In genomic region chr17:28774303-28774702, GRCm38 (mm10) we compare ENCODE assay signal across 9 mouse cellular contexts. TPM values are rescaled to one million over a fixed set of nuclear protein-coding genes. Genes with fewer than 3 reads are reported as not detected.
DNase-seq lines count a peak whose midpoint lies in the region; ATAC-seq and TF ChIP-seq lines count a peak whose summit lies in the region.
"Not testable (repeated sequence)": the region's sequence is repeated elsewhere in the genome, so short reads cannot be mapped to it uniquely, and the experiment has no call there.
"Had no signal": no experiment of that assay in that cellular context is flagged by ENCODE, and none has a peak within 500 bp of the region (broad histone marks: within the 10 kb centered on the region; RNA-seq: fewer than 3 reads in every experiment).

No protein-coding gene starts in this region.

- not testable (repeated sequence) for H3K9ac ChIP-seq in MEL (ENCODE audit: control insufficient read depth, low read depth, low read length, poor library complexity, severe bottlenecking); forebrain, postnatal 0 days; liver, embryonic 14.5 days (replicated peaks); midbrain, postnatal 0 days (replicated peaks; ENCODE audit: low read length, poor library complexity, severe bottlenecking)

- H3K4me3 ChIP-seq in E14TG2a.4 (replicated peaks; ENCODE audit: low read length); MEL (ENCODE audit: control insufficient read depth in 1 of 2, insufficient read depth in 1 of 2, low read depth in 2 of 2, low read length in 2 of 2); forebrain, postnatal 0 days (ENCODE audit: low read depth, low read length); kidney, adult 2 months (ENCODE audit: insufficient read depth, low read depth, low read length); liver, embryonic 14.5 days (ENCODE audit: insufficient read depth in 1 of 2, low read depth in 2 of 2, low read length in 2 of 2); midbrain, postnatal 0 days (ENCODE audit: low read depth, low read length): not testable (repeated sequence)

- TF ChIP-seq POLR2A in MEL (IDR thresholded peaks at IDR 0.05; ENCODE audit: control insufficient read depth in 1 of 2, insufficient read depth in 1 of 2, low read depth in 1 of 2, low read length in 2 of 2, poor library complexity in 1 of 2); kidney, adult 2 months (IDR thresholded peaks at IDR 0.05; ENCODE audit: low read depth, low read length): not testable (repeated sequence)

- TF ChIP-seq RAD21 in MEL (IDR thresholded peaks at IDR 0.05; ENCODE audit: low read depth, low read length) = not testable (repeated sequence)

- H3K27ac ChIP-seq in MEL (ENCODE audit: control insufficient read depth, low read depth, low read length); forebrain, postnatal 0 days (ENCODE audit: low read depth, low read length); kidney, adult 2 months (ENCODE audit: insufficient read depth, low read depth, low read length); liver, embryonic 14.5 days; midbrain, postnatal 0 days (ENCODE audit: low read depth, low read length): not testable (repeated sequence)

- WGBS in forebrain, postnatal 0 days = 94% methylated on average over 9 of the region's 9 CpGs
- 96% methylated on average over 7 of the region's 9 CpGs for WGBS in kidney, adult 2 months
- WGBS in liver, embryonic 14.5 days (ENCODE audit: insufficient replicate concordance) = 90% methylated on average over 7 of the region's 9 CpGs
- 94% methylated on average over 9 of the region's 9 CpGs for WGBS in midbrain, postnatal 0 days

- peaks cover 18% of the 10 kb centered on the region for H3K36me3 ChIP-seq in E14TG2a.4 (ENCODE audit: insufficient read depth, low read length)
- H3K36me3 ChIP-seq in MEL (ENCODE audit: control insufficient read depth in 1 of 2, insufficient read depth in 2 of 2, low read length in 2 of 2); forebrain, postnatal 0 days (ENCODE audit: insufficient read depth); kidney, adult 2 months (ENCODE audit: control insufficient read depth, insufficient read depth, low read length); liver, embryonic 14.5 days (replicated peaks; ENCODE audit: control insufficient read depth, insufficient read depth, low read depth); midbrain, postnatal 0 days (ENCODE audit: insufficient read depth, low read length): not testable (repeated sequence)

- not testable (repeated sequence) for H3K9me3 ChIP-seq in E14TG2a.4 (ENCODE audit: low read length); MEL (replicated peaks; ENCODE audit: insufficient read depth, low read length); forebrain, postnatal 0 days (ENCODE audit: low read length); liver, embryonic 14.5 days (ENCODE audit: control insufficient read depth, low read length); midbrain, postnatal 0 days (ENCODE audit: low read length)

- peaks cover 32% of the 10 kb centered on the region for H3K27me3 ChIP-seq in E14TG2a.4 (ENCODE audit: insufficient read depth, low read length)
- not testable (repeated sequence) for H3K27me3 ChIP-seq in MEL (ENCODE audit: control insufficient read depth in 1 of 2, insufficient read depth in 2 of 2, low read length in 2 of 2); kidney, adult 2 months (replicated peaks; ENCODE audit: control insufficient read depth, insufficient read depth, low read length)
- H3K27me3 ChIP-seq in forebrain, postnatal 0 days (ENCODE audit: insufficient read depth, low read length) = peaks cover 18% of the 10 kb centered on the region; the same call in 1 of the 2 replicates
- peaks cover 22% of the 10 kb centered on the region for H3K27me3 ChIP-seq in liver, embryonic 14.5 days (ENCODE audit: control insufficient read depth, insufficient read depth, low read length)
- H3K27me3 ChIP-seq in midbrain, postnatal 0 days (ENCODE audit: insufficient read depth, low read length) = peaks cover 17% of the 10 kb centered on the region

- H3K79me2 ChIP-seq in MEL (ENCODE audit: control insufficient read depth, insufficient read depth, low read length, poor library complexity) = not testable (repeated sequence)

- ATAC-seq in forebrain, postnatal 0 days; liver, embryonic 14.5 days (ENCODE audit: insufficient read depth); midbrain, postnatal 0 days (ENCODE audit: low FRiP score): not testable (repeated sequence)

- TF ChIP-seq EP300 in MEL (IDR thresholded peaks at IDR 0.05; ENCODE audit: low read depth in 1 of 2, low read length in 2 of 2); liver, embryonic 14.5 days (IDR thresholded peaks at IDR 0.05; ENCODE audit: low read depth): not testable (repeated sequence)

- peak; percentile 40 for TF ChIP-seq CTCF in E14TG2a.4 (conservative IDR thresholded peaks at IDR 0.05; ENCODE audit: low read length)
- peak in 2 of 3 experiments; percentile 32 to 55; a peak in 4 of 6 replicates for TF ChIP-seq CTCF in MEL (IDR thresholded peaks at IDR 0.05 in 2 of 3, conservative IDR thresholded peaks at IDR 0.05 in 1 of 3; ENCODE audit: control insufficient read depth in 1 of 3, insufficient read depth in 1 of 3, low read depth in 2 of 3, low read length in 3 of 3, poor library complexity in 1 of 3, severe bottlenecking in 1 of 3)
- peak; percentile 22; the same call in 1 of the 2 replicates for TF ChIP-seq CTCF in forebrain, postnatal 0 days (IDR thresholded peaks at IDR 0.05; ENCODE audit: low read depth)
- 0 out of 2 replicates have a peak, but pooled peaks have one; percentile 6 for TF ChIP-seq CTCF in kidney, adult 2 months (conservative IDR thresholded peaks at IDR 0.05; ENCODE audit: insufficient read depth, insufficient read length, low read depth, low read length)
- TF ChIP-seq CTCF in liver, embryonic 14.5 days (IDR thresholded peaks at IDR 0.05; ENCODE audit: low read depth) = peak; percentile 70
- TF ChIP-seq CTCF in midbrain, postnatal 0 days (IDR thresholded peaks at IDR 0.05) = peak; percentile 29; the same call in 1 of the 2 replicates

- H3K4me1 ChIP-seq in E14TG2a.4 (replicated peaks; ENCODE audit: low read depth, low read length) = peaks cover 59% of the 10 kb centered on the region
- not testable (repeated sequence) for H3K4me1 ChIP-seq in MEL (ENCODE audit: control insufficient read depth in 1 of 2, insufficient read depth in 2 of 2, low read length in 2 of 2); forebrain, postnatal 0 days (ENCODE audit: insufficient read depth); kidney, adult 2 months (ENCODE audit: control insufficient read depth, insufficient read depth, low read length); liver, embryonic 14.5 days (replicated peaks; ENCODE audit: control insufficient read depth in 2 of 2, insufficient read depth in 2 of 2, low read length in 1 of 2); midbrain, postnatal 0 days (ENCODE audit: insufficient read depth, low read length)

- DNase-seq in MEL (ENCODE audit: low read depth, low spot score); forebrain, postnatal 0 days; kidney, adult 2 months; liver, embryonic 14.5 days (ENCODE audit: low read depth in 3 of 3, low spot score in 3 of 3); midbrain, postnatal 0 days (ENCODE audit: low spot score): not testable (repeated sequence)
- peak; percentile 46 for DNase-seq in thymus, postnatal 4 days

- H3K4me2 ChIP-seq in forebrain, postnatal 0 days (ENCODE audit: low read depth); liver, embryonic 14.5 days (ENCODE audit: low read depth); midbrain, postnatal 0 days (ENCODE audit: low read depth, low read length, poor library complexity, severe bottlenecking): not testable (repeated sequence)

RNA-seq across cellular contexts. Expression of gene Mapk13, which starts 5.2 kb away (rescaled TPM):
- total RNA-seq in MEL (2012; rRNA removed) = 0.04 TPM in 1 of 2 replicates, not detected in the other
- 1 to 10 TPM in 1 of 2 experiments, not detected in 1; 1.4 TPM for polyA plus RNA-seq in MEL (2012; ENCODE audit: insufficient read depth in 1 of 2, insufficient read length in 2 of 2, low read depth in 1 of 2, low replicate concordance in 2 of 2, missing spikeins in 1 of 2)
- total RNA-seq in forebrain, postnatal 0 days (2014; rRNA removed) = 0.14 and 0.38 TPM in 2 replicates
- 0.53 and 1.0 TPM in 2 replicates for polyA plus RNA-seq in forebrain, postnatal 0 days (2015; fragmentation: Nextera tagmentation; extraction: Ambion mirVana)
- polyA plus RNA-seq in kidney, adult 2 months (2012; rRNA removed) = 10.5 and 10.9 TPM in 2 replicates
- polyA plus RNA-seq in liver, embryonic 14.5 days (2012; rRNA removed) = 1.5 and 1.6 TPM in 2 replicates
- polyA plus RNA-seq in liver, embryonic 14.5 days (2014; fragmentation: Nextera tagmentation; extraction: Ambion mirVana) = 1.5 and 1.6 TPM in 2 replicates
- 0.66 and 1.5 TPM in 2 replicates for total RNA-seq in midbrain, postnatal 0 days (2014; rRNA removed)
- 1.0 and 1.1 TPM in 2 replicates for polyA plus RNA-seq in midbrain, postnatal 0 days (2015; fragmentation: Nextera tagmentation; extraction: Ambion mirVana)
- total RNA-seq: CH12.LX had no signal
- polyA plus RNA-seq: C2C12 had no signal

RNA-seq across cellular contexts. Expression of gene Brpf3, which starts 26.6 kb away (rescaled TPM):
- total RNA-seq in MEL (2012; rRNA removed) = 1.7 and 2.5 TPM in 2 replicates
- 10 to 100 TPM in 1 of 2 experiments, not detected in 1; 23.7 TPM for polyA plus RNA-seq in MEL (2012; ENCODE audit: insufficient read depth in 1 of 2, insufficient read length in 2 of 2, low read depth in 1 of 2, low replicate concordance in 2 of 2, missing spikeins in 1 of 2)
- 8.9 and 13.0 TPM in 2 replicates for total RNA-seq in forebrain, postnatal 0 days (2014; rRNA removed)
- polyA plus RNA-seq in forebrain, postnatal 0 days (2015; fragmentation: Nextera tagmentation; extraction: Ambion mirVana) = 2.2 and 4.1 TPM in 2 replicates
- 30.2 and 31.3 TPM in 2 replicates for polyA plus RNA-seq in kidney, adult 2 months (2012; rRNA removed)
- 95.9 and 98.3 TPM in 2 replicates for polyA plus RNA-seq in liver, embryonic 14.5 days (2012; rRNA removed)
- polyA plus RNA-seq in liver, embryonic 14.5 days (2014; fragmentation: Nextera tagmentation; extraction: Ambion mirVana) = 48.6 and 66.8 TPM in 2 replicates
- total RNA-seq in midbrain, postnatal 0 days (2014; rRNA removed) = 14.9 and 21.5 TPM in 2 replicates
- polyA plus RNA-seq in midbrain, postnatal 0 days (2015; fragmentation: Nextera tagmentation; extraction: Ambion mirVana) = 3.5 and 4.9 TPM in 2 replicates

RNA-seq across cellular contexts. Expression of gene AC170998.1, which starts 48.4 kb away (rescaled TPM):
- 0.42 and 0.92 TPM in 2 replicates for total RNA-seq in MEL (2012; rRNA removed)
- under 1 TPM in 1 of 2 experiments, not detected in 1; 0.42 TPM for polyA plus RNA-seq in MEL (2012; ENCODE audit: insufficient read depth in 1 of 2, insufficient read length in 2 of 2, low read depth in 1 of 2, low replicate concordance in 2 of 2, missing spikeins in 1 of 2)
- total RNA-seq in forebrain, postnatal 0 days (2014; rRNA removed) = 1.2 and 5.6 TPM in 2 replicates
- polyA plus RNA-seq in forebrain, postnatal 0 days (2015; fragmentation: Nextera tagmentation; extraction: Ambion mirVana) = 1.7 TPM in 1 of 2 replicates, not detected in the other
- polyA plus RNA-seq in kidney, adult 2 months (2012; rRNA removed) = 0.63 and 0.94 TPM in 2 replicates
- polyA plus RNA-seq in liver, embryonic 14.5 days (2012; rRNA removed) = 0.06 and 0.58 TPM in 2 replicates
- polyA plus RNA-seq in liver, embryonic 14.5 days (2014; fragmentation: Nextera tagmentation; extraction: Ambion mirVana) = 0.40 and 0.74 TPM in 2 replicates
- 2.7 and 4.2 TPM in 2 replicates for total RNA-seq in midbrain, postnatal 0 days (2014; rRNA removed)
- 1.8 and 3.2 TPM in 2 replicates for polyA plus RNA-seq in midbrain, postnatal 0 days (2015; fragmentation: Nextera tagmentation; extraction: Ambion mirVana)

Comparison
In these comparisons a context has a peak if more than half of its experiments do, and no peak if none do; other contexts are left out.
1. CTCF ChIP-seq: peak in every context shown above with its lines; median percentile 70 in liver, embryonic 14.5 days; 44 in MEL; 40 in E14TG2a.4; 29 in midbrain, postnatal 0 days; 22 in forebrain, postnatal 0 days; 6 in kidney, adult 2 months.